Mouse (Mus musculus) embryo, embryonic 11.5 days (tissue): Measurements from ENCODE around the gene Ptprn2.
A peak's percentile ranks its signal among the peaks of the same experiment; 100 is the strongest.

Experiments used
- DNase-seq: peaks from one replicate; pipeline ENCODE4 v3.0.0-alpha.2; 2012; ENCODE audit warnings: low read depth, low spot score

Gene Ptprn2

DNA sequence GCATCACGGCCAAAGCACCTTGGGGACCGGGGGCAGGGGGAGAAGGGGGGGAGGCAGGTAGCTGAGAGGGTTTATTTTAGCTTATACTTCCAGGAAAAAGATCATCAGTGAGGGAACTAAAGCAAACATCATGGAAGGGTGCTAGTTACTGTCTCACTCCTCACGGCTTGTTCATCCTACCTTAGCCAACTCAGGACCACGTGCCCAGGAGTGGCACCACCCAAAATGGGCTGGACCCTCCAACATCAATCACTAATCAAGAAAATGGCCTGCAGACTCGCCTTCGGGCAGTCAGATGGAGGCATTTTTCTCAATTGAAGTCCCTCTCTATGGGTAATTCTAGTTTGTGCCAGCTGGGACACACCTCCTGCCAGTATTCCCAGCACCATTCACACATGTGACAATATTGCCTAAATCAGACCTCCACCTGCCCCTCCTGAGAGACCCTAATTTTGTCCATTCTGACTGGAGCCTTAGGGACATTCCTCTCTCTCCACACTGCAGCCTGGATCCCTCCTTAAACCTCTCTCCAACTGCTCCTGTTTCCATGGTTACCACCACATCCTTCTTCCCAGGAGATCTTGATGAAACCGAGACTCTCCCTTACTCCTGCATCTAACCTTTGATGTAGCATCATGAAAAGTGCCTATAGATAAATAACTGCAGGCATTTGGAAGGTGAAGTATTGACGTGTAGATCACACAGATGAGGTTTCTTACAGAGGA, 482.9 kb downstream of the Ptprn2 start:
- no peak for DNase-seq

DNA sequence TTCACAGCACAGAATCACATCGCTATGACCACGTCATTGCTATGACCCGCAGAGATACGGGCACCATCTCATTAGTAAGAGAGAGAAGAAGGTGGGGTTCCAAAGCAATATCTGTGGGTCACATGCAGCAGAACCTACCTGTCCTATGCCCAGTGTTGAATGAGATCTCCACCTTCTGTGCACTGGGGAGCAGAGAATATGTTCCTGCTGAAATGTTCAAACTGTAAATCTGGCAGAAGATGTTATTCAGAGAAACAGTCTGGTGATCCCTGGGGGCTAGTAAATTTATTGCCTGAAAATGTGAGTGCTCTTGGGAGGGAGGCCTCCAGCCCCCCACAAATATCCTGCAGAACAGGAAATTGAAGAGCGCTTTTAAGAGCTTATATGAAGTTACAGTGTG, 490.0 kb downstream of the Ptprn2 start:
- DNase-seq, result no peak

DNA sequence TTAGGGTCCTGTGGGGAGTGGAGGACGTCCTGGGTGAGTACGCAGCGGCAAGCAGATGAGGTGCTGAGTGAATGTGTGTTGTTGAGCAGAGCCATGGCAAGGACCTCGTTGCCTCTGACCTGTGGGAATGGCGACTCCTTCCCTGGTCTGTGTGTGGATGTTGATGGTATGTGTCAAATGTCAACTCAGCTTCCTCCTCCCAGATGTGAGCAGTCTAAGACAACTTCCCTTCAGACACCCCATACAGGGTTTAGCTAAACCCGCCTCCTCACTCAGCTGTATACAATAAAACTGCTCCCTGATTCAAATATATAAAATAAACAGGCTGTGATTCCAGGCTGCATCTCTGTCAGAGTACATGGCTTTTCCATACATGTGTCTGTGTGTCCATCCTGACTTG, 491.5 kb downstream of the Ptprn2 start:
- DNase-seq, result no peak

DNA sequence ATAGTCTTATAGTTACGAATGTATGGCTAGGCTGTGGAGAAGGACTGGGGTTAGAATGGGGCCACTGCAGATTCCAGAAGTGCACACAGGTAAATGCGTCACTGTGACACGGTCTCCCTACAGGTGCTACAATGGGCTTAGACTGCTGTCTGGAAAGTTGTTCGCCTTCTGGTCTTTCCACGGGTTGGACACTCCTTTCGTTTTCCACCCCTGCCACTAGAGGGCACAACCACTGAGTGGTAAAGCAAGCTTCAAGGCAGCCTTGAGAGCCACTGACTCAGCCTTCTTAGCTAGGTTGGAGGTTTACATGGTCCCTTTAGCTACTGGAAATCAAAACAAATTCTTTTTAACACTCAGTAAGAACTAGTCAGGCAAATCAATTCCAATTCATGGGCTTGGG, 492.7 kb downstream of the Ptprn2 start:
- no peak for DNase-seq

DNA sequence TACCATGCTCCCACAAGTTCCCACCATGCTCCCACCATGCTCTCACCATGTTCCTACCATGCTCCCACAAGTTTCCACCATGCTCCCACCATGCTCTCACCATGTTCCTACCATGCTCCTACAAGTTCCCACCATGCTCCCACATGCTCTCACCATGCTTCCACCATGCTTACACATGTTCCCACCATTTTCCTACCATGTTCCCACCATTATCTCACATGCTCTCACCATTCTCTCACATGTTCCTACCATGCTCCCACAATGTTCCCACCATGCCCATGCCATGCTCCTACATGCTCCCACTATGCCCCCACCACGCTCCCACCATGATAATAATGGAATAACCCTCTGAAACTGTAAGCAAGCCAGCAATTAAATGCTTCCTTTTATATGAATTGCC, 495.8 kb downstream of the Ptprn2 start:
- DNase-seq, result no peak

DNA sequence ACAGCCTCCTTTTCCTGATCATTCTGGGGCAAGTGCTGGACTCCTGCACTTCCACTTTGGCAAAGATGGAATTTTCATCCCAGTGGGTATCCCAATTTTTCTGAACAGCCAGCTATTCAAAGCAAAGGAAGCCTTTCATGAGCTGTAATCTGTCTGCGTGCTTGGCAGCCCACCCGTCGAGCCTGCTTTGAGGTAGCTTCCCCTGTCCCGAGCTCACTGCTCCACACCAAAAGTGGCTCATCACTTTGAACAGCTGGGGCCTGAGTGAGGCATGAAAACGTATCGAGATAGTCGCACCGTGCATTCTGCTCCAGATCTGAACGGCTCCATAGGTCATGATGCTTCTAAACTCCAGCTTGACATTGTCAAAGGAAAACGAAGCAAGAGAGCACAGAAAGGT, 503.6 kb downstream of the Ptprn2 start:
- no peak for DNase-seq

DNA sequence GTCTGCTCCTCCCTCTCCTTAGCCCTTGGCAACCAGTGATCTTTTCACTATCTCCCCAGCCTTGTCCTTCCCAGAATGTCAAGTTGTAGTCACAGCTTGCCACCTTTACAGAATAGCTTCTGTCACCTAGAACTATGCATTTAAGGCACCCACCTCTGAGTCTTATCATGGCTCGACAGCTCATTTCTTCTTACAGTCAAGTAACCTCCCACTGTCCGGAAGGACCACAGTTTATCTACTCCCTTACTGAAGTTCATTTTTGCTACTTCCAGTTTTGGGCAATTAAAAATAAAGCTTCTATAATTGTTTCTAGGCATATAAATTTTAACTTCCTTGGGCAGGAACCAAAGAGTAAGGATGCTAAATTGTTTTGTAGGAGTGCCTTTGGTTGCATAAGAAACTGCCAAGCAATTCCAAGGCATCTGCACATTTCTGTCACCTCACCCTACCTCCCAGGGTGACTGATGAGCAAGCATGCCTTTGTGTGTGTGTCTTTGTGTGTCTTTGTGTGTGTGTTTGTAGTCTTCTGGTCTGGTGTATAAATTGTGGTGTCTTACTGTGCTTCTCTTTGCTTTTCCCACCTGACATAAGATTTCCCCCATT, 516.1 kb downstream of the Ptprn2 start:
- no peak for DNase-seq

DNA sequence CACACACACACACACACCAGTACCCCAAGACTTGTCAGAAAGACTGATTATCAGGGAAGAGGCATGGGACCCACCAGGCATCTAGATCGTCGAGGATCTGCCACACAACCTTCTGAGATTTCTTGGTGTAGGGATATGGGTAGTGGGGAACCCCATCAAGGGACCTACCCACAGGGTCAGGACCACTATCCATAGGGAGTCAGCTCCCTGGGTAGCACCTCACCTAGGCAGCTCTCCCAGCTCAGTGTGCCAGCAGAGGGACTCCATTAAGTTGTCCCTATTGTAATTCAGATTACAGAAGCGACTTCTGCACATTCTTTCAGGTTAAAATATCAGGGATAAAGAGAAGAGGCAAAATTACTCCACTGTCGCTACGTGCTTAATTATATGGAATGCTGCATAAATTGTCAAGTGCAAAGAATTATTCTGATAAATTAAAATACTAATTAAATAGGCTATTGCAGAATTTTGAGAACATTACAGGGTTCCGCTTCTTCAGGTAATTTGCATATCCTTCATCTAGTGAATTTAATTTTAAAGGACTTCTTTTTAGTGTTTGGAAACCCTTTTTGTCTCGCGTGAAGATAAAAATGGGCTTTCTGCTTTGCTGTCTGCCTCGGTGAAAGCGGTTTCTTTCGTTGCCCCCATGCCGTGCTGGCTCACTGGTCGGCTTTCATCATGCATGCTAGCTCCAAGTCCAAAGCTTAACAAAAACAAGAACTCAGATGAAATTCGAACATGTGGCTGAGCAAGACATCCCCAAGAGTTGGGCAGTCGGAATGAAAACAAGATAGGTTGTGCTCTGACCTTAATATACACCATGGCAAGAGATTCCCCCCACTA, 531.5 kb downstream of the Ptprn2 start:
- DNase-seq, result no peak

DNA sequence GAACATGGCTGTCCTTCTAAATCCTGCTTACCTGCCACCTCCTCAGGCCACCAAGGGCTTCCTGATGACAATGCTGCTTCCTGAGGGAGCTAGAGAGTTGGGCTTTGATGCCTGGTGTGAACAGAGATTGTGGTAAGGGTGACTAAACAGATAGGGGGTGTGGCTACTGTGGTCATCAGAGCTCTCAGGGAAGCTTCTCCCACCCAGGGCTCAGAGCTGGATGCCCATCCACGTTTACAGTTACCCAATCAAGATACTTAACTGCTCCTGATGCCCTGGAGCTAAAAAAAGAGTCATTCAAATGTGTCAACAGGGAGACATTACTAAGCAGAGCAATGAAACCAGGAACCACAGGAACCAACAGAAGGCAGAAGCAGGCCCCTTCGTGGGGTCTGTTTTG, 532.4 kb downstream of the Ptprn2 start:
- no peak for DNase-seq

DNA sequence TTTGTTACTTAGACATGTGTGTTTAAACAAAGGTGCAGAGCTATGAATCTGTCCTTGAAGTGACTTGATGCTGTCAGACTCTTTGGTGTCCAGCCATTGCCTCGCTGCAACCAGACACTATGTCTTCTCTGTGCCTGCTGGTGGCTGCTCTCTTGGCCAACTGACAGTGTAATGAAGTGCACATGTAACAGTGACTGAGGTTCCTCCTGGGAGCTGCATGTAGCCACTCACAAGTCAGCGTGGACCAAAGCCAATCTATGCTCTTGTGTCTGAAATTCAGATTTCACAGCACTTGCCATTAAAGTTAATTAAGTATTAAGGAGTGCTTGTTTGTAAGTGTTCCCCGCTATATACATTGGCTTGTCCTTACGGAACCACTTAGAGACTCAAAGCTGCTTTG, 537.7 kb downstream of the Ptprn2 start:
- DNase-seq, result no peak

DNA sequence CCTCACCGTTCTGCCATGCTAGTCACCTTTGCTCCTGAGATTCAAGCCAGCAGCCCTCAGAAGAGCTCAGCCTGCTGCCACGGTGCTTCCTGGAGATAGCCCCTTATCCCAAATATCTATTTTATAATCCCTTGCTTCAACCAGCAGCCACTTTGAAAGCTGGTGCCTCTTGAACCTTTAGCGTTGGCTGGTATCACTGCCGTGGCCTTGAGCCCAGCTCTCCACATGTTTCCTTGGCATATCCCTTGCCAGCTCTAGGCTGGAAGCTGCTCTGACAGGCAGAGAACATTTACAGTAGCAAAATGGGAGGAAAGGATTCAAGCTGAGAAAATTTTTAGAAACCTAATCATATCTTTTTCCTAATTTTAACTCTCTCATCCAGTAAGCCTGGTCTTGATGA, 539.4 kb downstream of the Ptprn2 start:
- no peak for DNase-seq

DNA sequence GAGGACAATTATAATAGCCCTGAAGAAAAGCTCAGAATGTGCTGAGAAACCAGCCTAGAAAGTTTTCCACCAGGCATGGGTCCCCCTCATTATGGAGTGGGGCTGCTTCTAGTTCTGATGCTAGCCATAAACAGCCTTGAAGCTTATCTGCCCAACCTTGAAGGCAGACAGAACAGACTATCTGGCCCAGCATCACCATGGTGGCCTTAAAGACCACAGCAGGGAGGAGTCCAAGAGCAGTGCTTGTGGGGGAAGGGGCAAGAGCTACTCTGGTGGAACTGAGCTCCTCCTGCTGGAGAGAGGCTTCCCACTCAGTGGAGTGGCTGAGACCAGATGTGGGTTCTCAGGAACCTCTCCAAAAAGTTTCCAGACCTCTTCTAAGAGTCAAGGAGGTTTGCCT, 540.2 kb downstream of the Ptprn2 start:
- DNase-seq, result no peak

DNA sequence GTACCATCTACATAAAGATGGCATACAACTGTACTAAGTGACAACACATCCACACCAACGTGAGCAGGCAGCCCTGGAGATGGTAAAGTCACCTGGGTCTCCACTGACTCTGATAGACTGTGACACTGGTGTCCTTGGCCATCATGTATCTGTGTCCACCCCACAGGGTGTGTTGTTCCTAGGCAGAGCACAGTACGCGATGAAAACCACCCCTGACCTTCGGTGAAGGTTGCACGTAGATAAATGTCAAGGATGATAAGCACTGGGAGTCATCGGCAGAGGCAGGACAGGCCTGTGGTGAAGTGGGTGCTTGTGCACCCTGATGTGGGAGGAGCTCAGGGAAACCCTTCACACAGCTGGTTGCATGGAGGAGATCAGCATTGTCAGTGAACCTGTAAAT, 541.8 kb downstream of the Ptprn2 start:
- DNase-seq, result no peak

DNA sequence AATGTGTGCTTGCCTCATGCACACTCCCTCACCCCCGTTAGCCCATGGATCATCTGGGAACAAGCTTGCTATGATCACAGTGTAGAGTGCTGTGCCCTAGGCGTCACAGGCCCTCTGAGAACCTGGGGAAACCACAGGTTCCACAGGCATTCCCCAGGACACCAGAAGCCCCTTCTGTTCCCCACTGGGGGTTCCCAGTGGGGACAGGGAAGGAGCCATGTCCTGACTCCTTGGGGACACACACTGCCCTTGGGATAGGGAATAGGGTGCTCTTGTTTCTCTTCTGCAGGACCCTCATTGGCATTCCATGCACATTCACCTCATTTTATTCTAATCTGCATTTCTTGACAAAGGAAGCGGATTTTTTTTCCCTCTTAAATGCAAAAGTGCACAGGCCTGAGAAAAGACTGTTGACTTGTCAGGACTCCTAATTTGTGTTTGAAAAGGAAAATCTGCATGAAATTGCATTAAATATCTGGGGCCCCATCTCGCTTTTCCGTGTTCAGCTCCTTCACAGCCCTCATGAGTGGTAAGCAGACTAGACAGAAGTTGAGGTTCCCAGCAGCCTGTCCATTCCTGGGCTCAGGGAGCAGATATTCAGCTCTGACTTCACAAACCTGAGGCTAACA, 542.9 kb downstream of the Ptprn2 start:
- no peak for DNase-seq

DNA sequence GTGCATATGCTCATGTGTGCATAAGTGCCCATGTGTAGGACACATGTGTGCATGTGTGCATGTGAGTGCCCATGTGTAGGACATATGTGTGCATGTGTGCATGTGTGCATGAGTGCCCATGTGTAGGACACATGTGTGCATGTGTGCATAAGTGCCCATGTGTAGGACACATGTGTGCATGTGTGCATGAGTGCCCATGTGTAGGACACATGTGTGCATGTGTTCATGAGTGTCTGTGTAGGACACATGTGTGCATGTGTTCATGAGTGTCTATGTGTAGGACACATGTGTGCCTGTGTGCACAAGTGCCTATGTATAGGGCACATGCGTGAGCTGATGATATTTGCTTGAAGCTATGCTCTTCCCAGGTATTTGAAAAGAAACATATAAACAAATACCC, 547.7 kb downstream of the Ptprn2 start:
- no peak for DNase-seq

DNA sequence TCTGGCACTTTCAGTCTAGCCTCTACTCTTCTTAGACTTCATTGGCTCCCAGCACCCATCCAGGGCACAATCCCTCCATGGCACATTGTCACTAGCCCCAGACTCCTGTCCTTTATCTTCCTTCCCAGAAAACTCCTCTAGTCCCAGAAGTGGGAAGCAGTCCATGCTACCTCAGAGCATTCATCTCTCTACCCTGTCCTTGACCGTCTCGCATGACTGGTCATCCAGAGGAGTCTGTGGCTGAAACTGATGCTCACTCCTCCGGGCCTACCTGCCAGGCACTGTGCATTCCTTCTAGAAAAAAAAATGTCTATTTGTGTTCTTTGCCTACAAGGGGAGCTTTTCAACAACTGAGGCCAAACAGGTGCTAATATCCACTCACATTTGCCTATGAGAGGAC, 549.0 kb downstream of the Ptprn2 start:
- no peak for DNase-seq

DNA sequence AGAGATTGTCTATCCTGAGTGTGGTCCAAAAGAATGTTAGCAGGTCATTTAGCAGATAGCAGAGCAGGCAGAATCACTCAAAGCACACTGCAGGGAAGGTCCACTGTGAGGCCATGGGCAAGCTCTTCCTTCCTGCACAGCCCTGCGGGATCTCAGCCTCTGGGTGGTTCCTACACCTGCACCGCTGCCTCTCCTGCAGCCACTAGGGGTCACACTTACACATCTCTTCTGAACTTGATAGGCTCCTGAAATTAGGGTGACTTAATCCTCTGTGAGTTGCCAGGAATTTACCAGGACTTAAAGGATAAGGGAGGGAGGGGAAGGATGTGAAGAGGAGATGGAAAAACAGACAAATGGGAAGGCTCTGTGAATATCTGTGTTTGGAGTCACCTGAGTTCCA, 549.7 kb downstream of the Ptprn2 start:
- DNase-seq, result peak; percentile 46

DNA sequence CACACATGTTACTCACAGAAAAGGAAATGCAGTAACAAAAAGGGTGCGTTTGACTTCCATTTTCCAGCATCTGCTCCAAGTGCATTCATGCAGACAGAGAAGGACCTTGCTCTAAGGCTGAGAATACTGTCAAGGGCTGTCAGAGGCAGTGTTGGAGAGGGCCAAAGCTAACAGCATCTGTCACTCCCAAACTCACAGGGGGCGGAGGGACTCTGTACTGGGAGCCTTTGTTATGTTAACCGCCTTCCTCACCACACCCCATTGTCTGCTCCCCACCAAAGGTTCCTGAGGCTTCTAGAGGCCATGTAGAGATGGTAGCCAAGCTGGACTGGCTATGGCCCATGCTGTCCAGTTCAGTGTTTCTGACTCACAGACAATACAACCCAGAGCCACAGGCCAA, 553.9 kb downstream of the Ptprn2 start:
- DNase-seq, result no peak

DNA sequence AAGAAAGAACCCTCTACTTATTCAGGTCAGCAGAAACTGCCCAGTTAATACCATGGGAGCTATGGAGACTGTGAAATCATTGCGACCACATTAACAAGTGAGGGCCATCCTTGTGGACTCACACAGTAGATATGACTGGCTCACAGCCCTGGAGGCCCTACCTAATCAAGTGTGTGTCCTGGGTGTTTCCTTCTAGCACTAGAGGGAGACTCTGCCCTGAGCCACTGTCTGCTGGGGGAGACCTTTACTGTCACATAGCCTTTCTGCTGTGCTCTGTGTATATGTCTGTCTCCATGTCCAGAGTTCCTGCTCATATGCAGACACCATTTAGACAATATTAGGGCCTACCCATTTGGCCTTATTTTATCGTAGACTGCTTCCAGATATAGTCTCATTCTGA, 555.9 kb downstream of the Ptprn2 start:
- no peak for DNase-seq

DNA sequence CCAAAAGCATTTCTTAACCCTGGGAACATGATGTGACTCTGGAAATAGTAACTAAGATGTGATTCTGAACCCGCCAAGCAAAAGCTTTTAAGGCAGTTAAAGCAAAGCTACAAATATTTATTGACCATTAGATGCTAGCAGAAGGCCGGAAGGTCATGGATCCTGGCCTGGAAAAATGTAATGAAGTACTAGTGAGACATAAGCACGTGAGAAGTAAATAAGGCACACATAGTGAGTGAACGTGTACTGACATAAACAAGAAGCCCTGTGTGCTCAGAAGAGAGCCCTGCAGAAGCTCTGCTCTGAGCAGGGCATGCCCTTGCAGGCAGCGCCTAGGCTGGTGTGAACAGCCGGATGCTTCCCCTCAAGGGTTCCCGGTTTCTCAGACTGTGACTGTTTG, 557.2 kb downstream of the Ptprn2 start:
- no peak for DNase-seq

DNA sequence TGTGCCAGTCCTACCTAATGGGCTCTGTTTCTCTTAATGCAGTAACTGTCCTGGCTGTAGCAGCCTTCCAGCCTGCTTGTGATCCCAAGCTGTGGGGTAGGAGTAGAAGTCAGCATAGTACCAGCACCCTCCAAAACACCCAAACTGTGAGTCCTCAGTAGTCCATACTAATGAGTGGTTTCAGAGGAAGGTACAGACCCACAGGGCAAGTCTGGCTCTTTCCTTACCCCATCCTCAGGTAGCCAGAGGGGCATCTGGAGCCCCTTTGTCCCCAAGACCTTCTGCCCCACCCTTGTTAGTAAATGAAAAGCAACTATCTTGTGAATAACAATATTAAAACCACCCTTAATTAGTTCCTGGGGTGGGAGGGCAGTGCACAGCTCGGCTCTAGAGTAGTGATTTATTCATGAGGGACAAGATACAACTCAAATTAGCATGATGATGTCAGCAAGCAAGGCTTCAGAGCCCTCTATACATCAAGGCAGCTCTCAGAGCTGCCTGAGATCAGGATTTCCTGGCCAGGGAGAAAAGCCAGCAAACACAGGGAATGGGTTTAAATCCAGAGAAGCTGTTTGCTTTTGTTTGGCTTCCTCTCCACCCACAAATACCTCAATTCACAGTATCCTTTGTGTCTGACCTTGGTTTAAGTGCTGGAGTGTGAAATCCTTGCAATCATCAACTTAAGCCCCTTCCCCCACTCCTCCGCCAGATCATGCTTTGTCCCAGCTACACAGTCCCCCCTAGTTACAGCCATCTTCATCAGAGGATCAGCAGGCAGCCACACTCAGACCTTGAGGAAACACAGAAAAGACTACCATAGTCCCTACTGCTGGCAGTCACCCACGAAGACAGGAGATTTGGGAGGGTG, 562.1 kb downstream of the Ptprn2 start:
- DNase-seq, result no peak
